ENCODE assay signal across 19 mouse cellular contexts in genomic region chr10:49952434-49952833, GRCm38 (mm10).
A peak's percentile ranks its signal among the peaks of the same experiment; 100 is the strongest.
DNase-seq lines count a peak whose midpoint lies in the region; ATAC-seq and TF ChIP-seq lines count a peak whose summit lies in the region.
"Had no signal": no experiment of that assay in that cellular context is flagged by ENCODE, and none has a peak within 500 bp of the region (broad histone marks: within the 10 kb centered on the region; RNA-seq: fewer than 3 reads in every experiment).

No protein-coding gene starts in this region.

- no peak for TF ChIP-seq POLR2A in brain, embryonic 14.5 days (IDR thresholded peaks at IDR 0.05; ENCODE audit: borderline replicate concordance, extremely low read depth, insufficient read depth, insufficient read length, poor library complexity, severe bottlenecking)

- no peaks in the 10 kb centered on the region for H3K27me3 ChIP-seq in forebrain, embryonic 11.5 days (ENCODE audit: control insufficient read depth, insufficient read depth, low read length)
- H3K27me3 ChIP-seq in forebrain, postnatal 0 days (ENCODE audit: insufficient read depth, low read length) = no peaks in the 10 kb centered on the region
- H3K27me3 ChIP-seq in hindbrain, embryonic 13.5 days = no peaks in the 10 kb centered on the region
- H3K27me3 ChIP-seq in hindbrain, postnatal 0 days (ENCODE audit: insufficient read depth, low read length) = no peaks in the 10 kb centered on the region
- H3K27me3 ChIP-seq: embryonic facial prominence, embryonic 13.5 days; heart, embryonic 12.5 days; hindbrain, embryonic 15.5 days had no signal

- peak; percentile 63 for ATAC-seq in forebrain, embryonic 11.5 days (replicated peaks; ENCODE audit: low FRiP score)
- no peak for ATAC-seq in forebrain, postnatal 0 days
- peak; percentile 73; the same call in 1 of the 2 replicates for ATAC-seq in hindbrain, embryonic 13.5 days (ENCODE audit: low FRiP score)
- no peak for ATAC-seq in hindbrain, postnatal 0 days
- ATAC-seq in megakaryocyte, adult 5-6 weeks (ENCODE audit: poor library complexity, severe bottlenecking) = no peak
- ATAC-seq: CD4-positive, CD25-positive, alpha-beta regulatory T cell, adult 4 months had no signal

- no peak overlapping the region for H3K27ac ChIP-seq in forebrain, embryonic 11.5 days (ENCODE audit: low read depth, low read length)
- H3K27ac ChIP-seq in forebrain, postnatal 0 days (ENCODE audit: low read depth, low read length) = no peak overlapping the region
- H3K27ac ChIP-seq in hindbrain, embryonic 13.5 days = no peak overlapping the region
- no peak overlapping the region for H3K27ac ChIP-seq in hindbrain, postnatal 0 days
- H3K27ac ChIP-seq: embryonic facial prominence, embryonic 13.5 days; gastrocnemius, adult 2 months; hindbrain, embryonic 15.5 days had no signal

- no peaks in the 10 kb centered on the region for H3K36me3 ChIP-seq in forebrain, embryonic 11.5 days (ENCODE audit: control insufficient read depth, insufficient read depth, low read length)
- no peaks in the 10 kb centered on the region for H3K36me3 ChIP-seq in forebrain, postnatal 0 days (ENCODE audit: insufficient read depth)
- no peaks in the 10 kb centered on the region for H3K36me3 ChIP-seq in hindbrain, embryonic 13.5 days
- no peaks in the 10 kb centered on the region for H3K36me3 ChIP-seq in hindbrain, postnatal 0 days (ENCODE audit: insufficient read depth, low read length)
- H3K36me3 ChIP-seq: embryonic facial prominence, embryonic 13.5 days; G1E; heart, embryonic 12.5 days; hindbrain, embryonic 15.5 days had no signal

- no peaks in the 10 kb centered on the region for H3K4me1 ChIP-seq in forebrain, embryonic 11.5 days (replicated peaks; ENCODE audit: control insufficient read depth, insufficient read depth, low read length)
- no peaks in the 10 kb centered on the region for H3K4me1 ChIP-seq in forebrain, postnatal 0 days (ENCODE audit: insufficient read depth)
- H3K4me1 ChIP-seq in hindbrain, embryonic 13.5 days (replicated peaks) = no peaks in the 10 kb centered on the region
- H3K4me1 ChIP-seq in hindbrain, postnatal 0 days (ENCODE audit: insufficient read depth, low read length) = no peaks in the 10 kb centered on the region
- H3K4me1 ChIP-seq: embryonic facial prominence, embryonic 13.5 days; heart, embryonic 12.5 days; hindbrain, embryonic 15.5 days had no signal

- no peak overlapping the region for H3K9ac ChIP-seq in forebrain, embryonic 11.5 days (ENCODE audit: low read length)
- H3K9ac ChIP-seq in forebrain, postnatal 0 days = no peak overlapping the region
- H3K9ac ChIP-seq in hindbrain, embryonic 13.5 days = no peak overlapping the region
- H3K9ac ChIP-seq in hindbrain, postnatal 0 days (replicated peaks; ENCODE audit: low read length) = no peak overlapping the region
- H3K9ac ChIP-seq: embryonic facial prominence, embryonic 13.5 days; heart, embryonic 12.5 days; hindbrain, embryonic 15.5 days had no signal

- no peak for DNase-seq in forebrain, embryonic 11.5 days (ENCODE audit: low spot score)
- no peak for DNase-seq in forebrain, postnatal 0 days
- no peak for DNase-seq in hindbrain, postnatal 0 days (ENCODE audit: low spot score)
- DNase-seq in brain, embryonic 14.5 days (ENCODE audit: low read depth) = peak; percentile 12
- peak; percentile 2 for DNase-seq in retina, embryonic 14.5 days (ENCODE audit: low spot score)
- DNase-seq: adrenal gland, postnatal 10 days; B cell, adult 2 months; cerebellum, adult 18-20 months; cerebellum, adult 9-11 months; cerebellum, postnatal 36 days; gastrocnemius, adult 2 months; gastrocnemius, postnatal 25 days had no signal

- no peak overlapping the region for H3K4me3 ChIP-seq in forebrain, embryonic 11.5 days (ENCODE audit: low read depth, low read length)
- no peak overlapping the region for H3K4me3 ChIP-seq in forebrain, postnatal 0 days (ENCODE audit: low read depth, low read length)
- no peak overlapping the region for H3K4me3 ChIP-seq in hindbrain, embryonic 13.5 days
- no peak overlapping the region for H3K4me3 ChIP-seq in hindbrain, postnatal 0 days (ENCODE audit: low read length)
- H3K4me3 ChIP-seq: embryonic facial prominence, embryonic 13.5 days; gastrocnemius, adult 2 months; heart, embryonic 12.5 days; hindbrain, embryonic 15.5 days had no signal

- no peak for TF ChIP-seq CTCF in forebrain, postnatal 0 days (IDR thresholded peaks at IDR 0.05; ENCODE audit: low read depth)
- TF ChIP-seq CTCF in hindbrain, postnatal 0 days (IDR thresholded peaks at IDR 0.05; ENCODE audit: low read depth) = no peak
- no peak for TF ChIP-seq CTCF in brain, embryonic 14.5 days (IDR thresholded peaks at IDR 0.05; ENCODE audit: borderline replicate concordance, extremely low read depth, insufficient read depth, insufficient read length)

- no peaks in the 10 kb centered on the region for H3K9me3 ChIP-seq in forebrain, embryonic 11.5 days (ENCODE audit: control insufficient read depth, low read length)
- H3K9me3 ChIP-seq in forebrain, postnatal 0 days (ENCODE audit: low read length) = no peaks in the 10 kb centered on the region
- H3K9me3 ChIP-seq in hindbrain, embryonic 13.5 days = no peaks in the 10 kb centered on the region
- no peaks in the 10 kb centered on the region for H3K9me3 ChIP-seq in hindbrain, postnatal 0 days (ENCODE audit: low read length)
- H3K9me3 ChIP-seq: embryonic facial prominence, embryonic 13.5 days; G1E; heart, embryonic 12.5 days; hindbrain, embryonic 15.5 days had no signal

- no peak overlapping the region for H3K4me2 ChIP-seq in forebrain, embryonic 11.5 days (ENCODE audit: low read depth, low read length, severe bottlenecking)
- H3K4me2 ChIP-seq in forebrain, postnatal 0 days (ENCODE audit: low read depth) = no peak overlapping the region
- H3K4me2 ChIP-seq in hindbrain, embryonic 13.5 days = no peak overlapping the region
- H3K4me2 ChIP-seq in hindbrain, postnatal 0 days (ENCODE audit: low read depth, low read length) = no peak overlapping the region
- H3K4me2 ChIP-seq: embryonic facial prominence, embryonic 13.5 days; heart, embryonic 12.5 days; hindbrain, embryonic 15.5 days had no signal

Comparison
In these comparisons a context has a peak if more than half of its experiments do, and no peak if none do; other contexts are left out.
1. ATAC-seq: peak in forebrain, embryonic 11.5 days (single experiment) and hindbrain, embryonic 13.5 days (single experiment); none in forebrain, postnatal 0 days (single experiment), hindbrain, postnatal 0 days (single experiment) and megakaryocyte, adult 5-6 weeks (single experiment).
2. DNase-seq: peak in brain, embryonic 14.5 days (single experiment) and retina, embryonic 14.5 days (single experiment); none in forebrain, embryonic 11.5 days (single experiment), forebrain, postnatal 0 days (single experiment) and hindbrain, postnatal 0 days (single experiment).